Mouse (Mus musculus): ENCODE results near the gene Tmbim1.

Tmbim1 gene

DNA sequence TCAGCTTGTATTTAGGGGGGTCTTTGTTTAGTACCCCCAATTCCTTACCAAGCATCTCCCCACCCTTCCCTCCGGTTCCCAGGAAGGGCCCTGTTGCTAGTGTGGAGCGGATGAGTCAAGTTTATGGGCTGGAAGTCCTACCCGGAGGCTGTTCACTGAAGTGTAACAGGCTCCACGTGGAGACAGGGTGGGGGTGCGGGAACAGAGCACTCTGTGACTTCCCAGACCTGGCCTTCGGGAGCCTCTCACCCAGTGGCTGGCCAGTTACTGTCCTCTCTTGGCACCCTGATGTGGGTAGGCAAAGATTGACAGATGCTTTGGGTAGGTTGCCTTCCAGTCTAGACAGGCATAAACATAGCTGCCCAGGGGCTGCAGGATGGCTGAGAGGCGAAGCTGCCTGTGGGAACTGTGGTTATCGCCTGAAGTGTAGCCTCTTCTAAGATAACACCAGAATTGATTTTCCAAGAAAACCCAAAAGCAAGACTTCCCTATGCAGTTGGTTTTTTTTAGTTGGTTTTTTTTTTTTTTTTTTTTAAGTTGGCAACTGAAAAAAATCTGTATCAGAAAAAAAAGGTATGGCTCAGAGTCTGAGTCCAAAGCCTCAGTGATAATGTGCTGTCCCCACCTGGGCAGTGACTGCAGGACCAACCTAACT, 27.4 kb downstream of the Tmbim1 start:
- DNase-seq (ENCODE audit: low spot score), result no peak

DNA sequence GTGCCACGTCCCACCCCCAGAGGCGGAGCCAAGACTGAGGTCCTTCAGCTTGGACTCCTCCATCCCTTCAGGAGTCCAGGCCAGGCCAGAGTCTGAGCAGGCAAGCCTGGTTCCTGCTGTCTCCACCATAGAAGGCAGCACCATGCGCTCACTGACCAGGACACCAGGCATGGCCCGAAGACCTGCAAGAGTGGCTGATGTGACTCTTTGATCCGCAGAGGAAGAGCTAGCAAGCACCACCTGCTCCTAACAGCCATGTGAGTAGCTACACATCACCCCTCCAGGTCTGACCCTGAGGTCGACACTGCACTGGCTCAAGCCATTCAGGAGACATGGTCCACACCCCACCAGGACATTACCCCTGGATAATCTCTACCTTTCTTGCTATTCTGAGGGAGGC, 28.4 kb downstream of the Tmbim1 start:
- no peak for DNase-seq (ENCODE audit: low spot score)

DNA sequence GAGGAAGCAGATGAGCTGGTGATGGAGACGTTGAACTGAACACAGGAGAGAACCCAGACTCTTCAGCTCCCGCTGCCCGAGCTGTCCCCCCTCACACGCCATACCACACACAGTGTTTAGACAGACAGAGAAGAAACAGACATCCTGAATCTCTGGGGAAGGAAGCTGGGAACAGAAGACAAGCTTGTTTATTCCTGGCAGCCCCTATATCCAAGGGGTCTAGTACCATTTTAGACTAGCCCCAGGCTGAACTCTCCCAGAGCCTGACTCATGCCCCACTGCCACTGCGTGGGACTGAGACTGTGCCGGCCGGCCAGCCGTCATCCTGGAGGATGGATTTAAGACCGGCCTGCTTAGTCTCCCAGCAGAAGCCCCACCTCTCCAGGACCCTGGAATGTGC, 30.4 kb downstream of the Tmbim1 start:
- DNase-seq (ENCODE audit: low spot score), result no peak

DNA sequence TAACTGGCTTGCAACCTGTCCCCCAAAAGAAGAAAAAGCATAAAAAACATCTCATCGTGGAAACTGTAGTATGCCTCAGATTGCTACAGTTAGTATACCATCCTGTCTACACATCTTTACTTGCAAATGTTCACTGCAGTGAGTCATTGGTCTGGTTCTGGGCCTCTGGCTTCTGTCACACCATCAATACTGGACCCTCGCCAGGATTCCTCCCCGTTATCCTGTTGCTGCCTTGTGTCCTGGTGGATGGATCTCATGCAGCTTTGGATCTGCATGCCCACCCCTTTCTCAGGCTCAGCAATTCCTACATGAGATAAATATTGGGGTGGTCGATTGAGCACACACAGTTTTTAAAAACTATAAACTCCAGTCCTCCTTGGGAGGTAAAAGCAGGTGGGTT, 33.8 kb downstream of the Tmbim1 start:
- no peak for DNase-seq (ENCODE audit: low spot score)

DNA sequence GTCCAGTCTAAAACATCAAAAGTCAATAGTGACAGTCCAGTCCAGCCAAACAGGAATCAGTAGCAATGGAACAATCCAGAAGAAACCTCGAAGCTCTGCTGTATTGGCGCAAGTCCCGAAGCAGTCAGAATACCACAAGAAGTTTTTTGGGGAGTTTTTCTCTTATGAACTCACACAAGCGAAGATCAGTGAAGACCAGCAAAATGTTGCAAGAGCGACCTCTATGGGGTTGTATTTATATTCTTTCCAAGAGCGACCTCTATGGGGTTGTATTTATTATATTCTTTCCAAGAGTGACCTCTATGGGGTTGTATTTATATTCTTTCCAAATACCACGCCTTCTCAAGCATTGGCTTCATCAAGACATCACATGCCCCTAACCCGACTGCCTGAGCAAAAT, 36.7 kb downstream of the Tmbim1 start:
- DNase-seq (ENCODE audit: low spot score), result no peak

DNA sequence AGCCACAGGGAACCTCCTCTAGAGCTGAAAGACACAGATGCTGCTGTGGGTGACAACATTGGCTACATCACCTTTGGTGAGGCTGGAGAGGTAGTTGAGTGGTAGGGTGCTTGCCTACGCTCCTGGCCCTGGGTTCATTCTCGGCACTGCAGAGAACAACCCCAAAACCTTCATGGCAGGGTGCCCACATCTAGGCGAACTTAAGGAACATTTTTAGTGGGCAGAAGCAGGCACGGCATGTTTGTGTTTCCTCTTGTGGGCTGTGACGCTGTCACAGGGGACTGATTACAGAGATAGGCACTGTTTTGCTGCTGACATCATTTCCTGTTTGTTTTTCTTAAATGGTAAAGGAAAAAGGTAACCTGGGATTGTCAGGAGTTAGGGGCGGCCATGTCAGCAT, 42.9 kb downstream of the Tmbim1 start:
- DNase-seq (ENCODE audit: low spot score), result no peak

DNA sequence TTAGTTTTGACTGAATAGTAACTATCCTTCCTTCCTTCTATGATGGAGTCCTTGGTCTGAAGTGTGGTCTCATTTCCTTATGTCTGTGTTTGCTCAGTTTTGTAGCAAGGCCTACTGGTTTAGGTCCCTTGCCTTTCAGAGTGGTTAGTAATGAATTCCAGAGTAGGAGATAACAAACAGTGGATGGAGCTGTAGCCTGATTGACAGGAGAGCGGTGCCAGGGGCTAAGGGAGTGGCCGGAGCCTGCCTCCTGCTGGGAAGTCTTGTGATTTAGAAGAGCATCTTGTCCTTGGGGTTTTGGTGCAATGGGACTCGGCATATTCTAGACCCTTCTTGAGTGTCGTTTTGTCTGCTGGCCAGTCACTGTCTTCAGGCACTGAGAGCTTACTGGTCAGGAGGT, 48.6 kb downstream of the Tmbim1 start:
- no peak for DNase-seq (ENCODE audit: low spot score)

DNA sequence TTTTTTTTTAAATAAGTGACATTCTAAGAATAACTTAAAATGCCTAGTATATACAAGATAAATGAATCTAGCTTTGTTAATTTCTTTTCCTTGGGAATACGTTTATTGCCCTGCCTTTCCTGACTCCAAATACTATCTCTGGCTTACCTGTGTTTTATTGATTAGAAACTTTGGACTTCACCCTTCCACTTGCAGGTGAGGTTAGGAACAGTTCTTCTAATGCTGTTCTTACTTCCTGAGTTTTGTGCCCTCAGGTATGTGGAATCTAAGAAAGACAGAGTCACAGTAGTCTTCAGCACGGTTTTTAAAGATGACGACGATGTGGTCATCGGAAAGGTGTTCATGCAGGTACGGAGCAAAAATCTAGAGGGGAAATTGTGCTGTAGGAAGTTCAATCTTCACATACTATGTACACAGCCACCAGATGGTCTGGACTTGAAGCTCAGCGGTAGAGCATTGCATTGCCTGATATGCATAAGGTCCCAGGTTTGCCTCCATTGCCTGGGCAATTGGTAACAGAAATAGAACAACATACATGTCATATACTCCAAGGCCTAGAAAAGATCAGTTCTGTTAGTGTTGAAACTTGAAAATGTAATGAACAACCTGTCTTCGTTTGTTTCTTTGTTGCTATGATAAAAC, 49.6 kb downstream of the Tmbim1 start:
- DNase-seq (ENCODE audit: low spot score), result no peak

DNA sequence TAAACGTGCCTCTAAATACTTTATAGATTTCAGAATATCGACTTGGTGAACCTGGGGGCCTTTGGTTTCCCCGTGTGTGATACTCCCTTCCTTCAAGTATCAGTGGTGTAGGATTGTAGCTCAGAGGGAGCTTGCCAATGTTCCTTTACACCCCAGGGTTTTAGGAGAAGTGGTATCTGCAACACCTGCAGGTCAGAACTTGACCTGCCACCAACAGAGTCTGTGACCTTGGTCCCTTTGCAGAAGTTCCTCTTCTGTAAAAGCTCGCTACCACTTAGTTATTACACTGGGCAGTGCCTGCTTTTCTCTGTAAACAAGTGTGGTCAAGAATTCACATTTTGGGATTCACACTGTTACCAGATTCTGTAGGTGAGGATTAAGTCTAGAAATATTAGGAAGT, 55.3 kb downstream of the Tmbim1 start:
- DNase-seq (ENCODE audit: low spot score), result no peak

DNA sequence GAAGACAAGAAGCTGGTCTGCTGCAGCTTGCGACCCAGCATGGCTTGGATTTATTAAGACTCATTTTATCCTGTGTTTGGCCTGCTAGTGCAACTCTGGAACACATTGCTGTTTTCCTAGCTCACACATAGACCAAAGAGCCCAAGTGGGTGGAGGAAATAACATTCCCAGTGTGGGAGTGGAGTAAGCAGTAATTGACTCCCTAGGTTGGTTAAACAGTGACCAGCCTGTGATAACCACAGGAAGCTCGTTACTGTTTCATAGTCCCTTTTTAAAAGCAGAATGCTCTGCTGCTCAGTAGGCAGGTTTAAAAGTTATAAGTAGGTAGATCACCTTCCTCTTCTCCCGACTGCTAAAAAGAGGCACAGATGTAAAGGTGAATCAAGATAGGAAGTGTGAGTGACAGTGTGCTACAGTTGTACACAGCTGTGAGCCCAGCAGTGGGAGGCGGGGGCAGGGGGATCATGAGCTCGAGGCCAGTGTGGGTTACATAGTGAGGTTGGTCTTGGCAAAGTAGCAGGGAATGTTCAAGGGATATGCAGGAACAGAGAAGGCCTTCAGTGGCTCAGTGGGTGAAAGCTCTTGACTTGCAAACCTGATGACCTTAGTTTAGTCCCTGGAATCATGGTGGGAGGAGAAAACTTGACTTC, 56.0 kb downstream of the Tmbim1 start:
- no peak for DNase-seq (ENCODE audit: low spot score)

DNA sequence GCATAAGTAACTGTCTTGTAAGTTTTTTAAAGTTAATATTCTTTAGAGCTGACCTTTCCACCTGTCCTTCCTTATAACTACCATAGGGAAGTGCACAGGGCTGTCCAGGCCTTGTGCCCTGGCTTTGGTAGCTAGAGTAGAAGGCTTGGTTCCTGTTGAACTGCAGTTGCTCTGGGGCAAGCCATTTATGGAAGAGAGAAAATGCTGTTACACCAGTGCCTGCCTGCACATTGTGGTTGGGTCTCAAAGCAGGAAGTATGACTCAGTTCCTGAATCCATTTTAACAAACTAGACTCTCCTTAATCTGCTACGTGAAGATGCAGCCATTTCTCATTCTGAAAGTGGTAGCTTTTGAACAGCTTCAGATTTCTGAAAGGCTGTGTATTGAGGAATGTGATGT, 56.6 kb downstream of the Tmbim1 start:
- peak; percentile 20 for DNase-seq (ENCODE audit: low spot score)

DNA sequence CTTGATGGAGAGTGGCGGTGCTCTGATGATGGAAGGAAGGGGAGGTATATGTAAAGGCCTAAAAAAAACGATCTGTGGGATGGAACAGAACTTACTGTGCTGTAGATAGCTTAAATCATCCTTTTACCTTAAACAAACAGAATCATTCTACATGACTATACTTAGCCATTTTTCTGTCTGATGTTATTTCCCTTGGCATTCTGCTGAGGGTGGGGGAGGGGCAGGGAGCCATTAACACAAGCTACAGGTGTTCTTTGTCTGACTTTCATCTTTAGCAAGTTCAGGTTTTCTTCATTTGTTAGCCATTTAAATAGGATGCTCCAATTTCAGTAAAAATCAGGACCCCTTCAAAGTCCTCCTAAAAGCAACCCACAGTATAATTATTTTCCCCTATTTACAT, 59.9 kb downstream of the Tmbim1 start:
- no peak for DNase-seq (ENCODE audit: low spot score)

DNA sequence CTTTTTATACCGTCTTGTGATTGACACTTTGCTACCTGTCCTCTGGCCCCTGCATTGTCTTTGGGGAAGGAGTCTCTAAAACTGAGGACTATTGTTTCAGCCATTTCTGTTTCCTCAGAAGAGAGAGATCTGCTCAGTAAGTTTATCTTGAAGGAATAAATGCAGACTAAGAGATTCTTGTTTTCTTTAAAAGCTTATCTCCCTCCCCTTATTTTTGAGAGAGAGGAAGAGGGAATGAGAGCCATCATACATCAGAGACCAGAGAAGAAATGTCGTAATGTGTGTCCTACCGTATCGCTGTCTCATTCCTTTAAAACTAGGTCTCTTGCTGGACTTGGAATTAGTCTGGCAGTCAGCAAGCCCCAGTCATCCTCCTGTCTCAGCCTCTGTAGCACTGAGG, 64.6 kb downstream of the Tmbim1 start:
- no peak for DNase-seq (ENCODE audit: low spot score)

DNA sequence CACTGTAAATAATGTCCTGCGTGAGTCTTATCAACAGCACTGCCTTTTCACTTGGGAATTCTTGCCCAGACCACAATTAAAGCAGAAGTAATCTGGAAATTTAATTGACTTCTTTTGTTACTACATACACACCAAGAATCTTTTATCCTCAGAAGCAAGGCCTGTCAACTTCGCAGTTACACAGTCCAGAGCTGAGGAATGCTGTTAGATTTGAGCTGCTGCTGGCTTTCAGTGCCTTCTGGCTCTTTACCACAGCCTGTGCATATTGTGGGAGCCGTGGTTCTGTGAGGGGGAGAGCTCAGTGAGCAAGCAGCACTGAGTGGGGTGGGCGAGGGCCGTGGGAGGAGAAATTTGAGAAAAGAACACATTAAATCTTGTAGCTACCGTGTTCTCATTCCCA, 65.1 kb downstream of the Tmbim1 start:
- no peak for DNase-seq (ENCODE audit: low spot score)

DNA sequence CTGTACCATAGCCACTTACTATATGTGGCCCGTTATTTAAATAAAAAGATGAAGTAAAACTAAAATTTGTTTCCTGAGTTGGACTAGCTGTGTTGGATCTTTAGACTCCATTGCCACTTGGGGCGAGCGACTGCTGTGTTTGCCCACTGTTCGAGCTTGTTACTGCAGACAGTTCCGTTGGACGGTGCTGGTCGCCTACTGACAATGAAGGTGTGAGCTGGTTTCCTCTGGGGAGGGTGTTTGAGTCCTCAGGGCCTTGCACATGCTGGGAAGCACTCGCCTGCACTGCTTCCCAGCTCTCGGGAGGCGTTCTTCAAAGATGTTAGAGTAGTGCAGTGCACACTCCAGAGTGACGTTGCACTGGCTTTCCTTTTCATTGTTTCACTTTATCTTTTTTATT, 65.8 kb downstream of the Tmbim1 start:
- DNase-seq (ENCODE audit: low spot score), result no peak

DNA sequence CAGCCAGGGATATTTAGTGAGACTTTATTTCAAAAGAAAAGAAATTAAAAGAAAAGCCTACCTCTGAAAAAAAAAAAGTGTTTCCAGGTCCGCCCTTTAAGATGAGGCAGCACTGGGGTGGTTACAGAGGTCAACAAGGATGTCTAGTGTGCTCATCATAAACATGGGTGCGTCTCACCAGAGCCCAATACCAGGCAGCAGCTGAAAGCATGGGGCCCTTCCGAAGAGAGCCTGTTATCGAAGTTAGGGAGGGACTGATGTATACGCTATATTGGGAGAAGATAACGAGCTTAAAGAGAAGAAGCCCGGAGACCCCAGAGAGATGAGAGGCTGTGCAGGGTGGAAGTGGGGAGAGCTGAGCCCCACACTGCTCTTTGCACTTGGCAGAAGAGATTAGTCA, 66.3 kb downstream of the Tmbim1 start:
- no peak for DNase-seq (ENCODE audit: low spot score)

Measured in spleen, adult 12 weeks (tissue).